Mouse (Mus musculus): ENCODE data around the gene Gprc5d. TPM values are rescaled to one million over a fixed set of nuclear protein-coding genes. Genes with fewer than 3 reads are reported as not detected.

Gene Gprc5d
- polyA plus RNA-seq, 1 experiment from 2014 or later, result 0.25 TPM

- H3K4me2 ChIP-seq, result no peak overlapping the region
- no peaks in the 10 kb centered on the region for H3K9me3 ChIP-seq (ENCODE audit: control insufficient read depth, low read length)
- H3K36me3 ChIP-seq (ENCODE audit: control insufficient read depth, insufficient read depth, low read length), result no peaks in the 10 kb centered on the region
- H3K27ac ChIP-seq (ENCODE audit: low read depth, low read length), result no peak overlapping the region
- no peak overlapping the region for H3K9ac ChIP-seq (ENCODE audit: low read depth, low read length)
- H3K4me3 ChIP-seq (ENCODE audit: low read depth, low read length), result no peak overlapping the region
- H3K27me3 ChIP-seq (replicated peaks; ENCODE audit: control insufficient read depth, insufficient read depth, low read length), result no peaks in the 10 kb centered on the region
- 82% methylated on average over 12 of the region's 12 CpGs for WGBS
- DNase-seq (ENCODE audit: low spot score) (no peak), ATAC-seq (replicated peaks; ENCODE audit: low FRiP score) (no peak)
- no peaks in the 10 kb centered on the region for H3K4me1 ChIP-seq (replicated peaks; ENCODE audit: control insufficient read depth, insufficient read depth, low read length)
Measured at GRCm38 (mm10) chr6:135092798-135093470, 25.1 kb downstream of the Gprc5d start.

- DNase-seq (ENCODE audit: low spot score) (no peak), ATAC-seq (replicated peaks; ENCODE audit: low FRiP score) (no peak)
- Histone ChIP-seq H3K27ac (ENCODE audit: low read depth, low read length) (no peak overlapping the region), H3K27me3 (replicated peaks; ENCODE audit: control insufficient read depth, insufficient read depth, low read length) (no peaks in the 10 kb centered on the region), H3K4me1 (replicated peaks; ENCODE audit: control insufficient read depth, insufficient read depth, low read length) (no peaks in the 10 kb centered on the region), H3K9me3 (ENCODE audit: control insufficient read depth, low read length) (no peaks in the 10 kb centered on the region), H3K9ac (ENCODE audit: low read depth, low read length) (no peak overlapping the region), H3K4me2 (no peak overlapping the region), H3K4me3 (ENCODE audit: low read depth, low read length) (no peak overlapping the region), H3K36me3 (ENCODE audit: control insufficient read depth, insufficient read depth, low read length) (no peaks in the 10 kb centered on the region)
- 75% methylated on average over 4 of the region's 4 CpGs for WGBS
Measured at GRCm38 (mm10) chr6:135090661-135091060, 27.4 kb downstream of the Gprc5d start.

GRCm38 (mm10) chr6:135089786-135090185 is 28.3 kb downstream of the Gprc5d start:
- no peaks in the 10 kb centered on the region for H3K4me1 ChIP-seq (replicated peaks; ENCODE audit: control insufficient read depth, insufficient read depth, low read length)
- 28% methylated on average over 8 of the region's 8 CpGs for WGBS
- H3K4me2 ChIP-seq, result no peak overlapping the region
- no peaks in the 10 kb centered on the region for H3K9me3 ChIP-seq (ENCODE audit: control insufficient read depth, low read length)
- DNase-seq (ENCODE audit: low spot score), result no peak
- no peaks in the 10 kb centered on the region for H3K27me3 ChIP-seq (replicated peaks; ENCODE audit: control insufficient read depth, insufficient read depth, low read length)
- ATAC-seq (replicated peaks; ENCODE audit: low FRiP score), result no peak
- H3K9ac ChIP-seq (ENCODE audit: low read depth, low read length), result no peak overlapping the region
- H3K27ac ChIP-seq (ENCODE audit: low read depth, low read length), result no peak overlapping the region
- H3K4me3 ChIP-seq (ENCODE audit: low read depth, low read length), result no peak overlapping the region
- no peaks in the 10 kb centered on the region for H3K36me3 ChIP-seq (ENCODE audit: control insufficient read depth, insufficient read depth, low read length)

GRCm38 (mm10) chr6:135087721-135088451 is 30.2 kb downstream of the Gprc5d start:
- H3K4me2 ChIP-seq, result peak overlapping the region; percentile 16; the same call in 1 of the 2 replicates
- ATAC-seq (replicated peaks; ENCODE audit: low FRiP score) (peak; percentile 61; the same call in 1 of the 2 replicates), DNase-seq (ENCODE audit: low spot score) (peak; percentile 76)
- H3K4me3 ChIP-seq (ENCODE audit: low read depth, low read length), result no peak overlapping the region
- no peaks in the 10 kb centered on the region for H3K9me3 ChIP-seq (ENCODE audit: control insufficient read depth, low read length)
- H3K9ac ChIP-seq (ENCODE audit: low read depth, low read length), result no peak overlapping the region
- H3K4me1 ChIP-seq (replicated peaks; ENCODE audit: control insufficient read depth, insufficient read depth, low read length), result no peaks in the 10 kb centered on the region
- 27% methylated on average over 19 of the region's 19 CpGs for WGBS
- H3K27me3 ChIP-seq (replicated peaks; ENCODE audit: control insufficient read depth, insufficient read depth, low read length), result no peaks in the 10 kb centered on the region
- no peak overlapping the region for H3K27ac ChIP-seq (ENCODE audit: low read depth, low read length)
- H3K36me3 ChIP-seq (ENCODE audit: control insufficient read depth, insufficient read depth, low read length), result no peaks in the 10 kb centered on the region

GRCm38 (mm10) chr6:135085703-135086102 is 32.4 kb downstream of the Gprc5d start:
- WGBS, result 81% methylated on average over 1 of the region's 1 CpGs
- ATAC-seq (replicated peaks; ENCODE audit: low FRiP score) (no peak), DNase-seq (ENCODE audit: low spot score) (no peak)
- H3K36me3 ChIP-seq (ENCODE audit: control insufficient read depth, insufficient read depth, low read length), result no peaks in the 10 kb centered on the region
- no peaks in the 10 kb centered on the region for H3K27me3 ChIP-seq (replicated peaks; ENCODE audit: control insufficient read depth, insufficient read depth, low read length)
- H3K4me3 ChIP-seq (ENCODE audit: low read depth, low read length), result no peak overlapping the region
- no peak overlapping the region for H3K9ac ChIP-seq (ENCODE audit: low read depth, low read length)
- no peak overlapping the region for H3K4me2 ChIP-seq
- H3K4me1 ChIP-seq (replicated peaks; ENCODE audit: control insufficient read depth, insufficient read depth, low read length), result no peaks in the 10 kb centered on the region
- H3K9me3 ChIP-seq (ENCODE audit: control insufficient read depth, low read length), result no peaks in the 10 kb centered on the region
- no peak overlapping the region for H3K27ac ChIP-seq (ENCODE audit: low read depth, low read length)

GRCm38 (mm10) chr6:135083991-135084502 is 34.0 kb downstream of the Gprc5d start:
- Histone ChIP-seq H3K4me2 (no peak overlapping the region), H3K27me3 (replicated peaks; ENCODE audit: control insufficient read depth, insufficient read depth, low read length) (no peaks in the 10 kb centered on the region), H3K9me3 (ENCODE audit: control insufficient read depth, low read length) (no peaks in the 10 kb centered on the region), H3K4me1 (replicated peaks; ENCODE audit: control insufficient read depth, insufficient read depth, low read length) (no peaks in the 10 kb centered on the region), H3K9ac (ENCODE audit: low read depth, low read length) (no peak overlapping the region), H3K4me3 (ENCODE audit: low read depth, low read length) (no peak overlapping the region), H3K27ac (ENCODE audit: low read depth, low read length) (no peak overlapping the region), H3K36me3 (ENCODE audit: control insufficient read depth, insufficient read depth, low read length) (no peaks in the 10 kb centered on the region)
- no peak for DNase-seq (ENCODE audit: low spot score)
- WGBS, result 61% methylated on average over 10 of the region's 10 CpGs
- no peak for ATAC-seq (replicated peaks; ENCODE audit: low FRiP score)

- H3K4me2 ChIP-seq, result no peak overlapping the region
- no peak overlapping the region for H3K4me3 ChIP-seq (ENCODE audit: low read depth, low read length)
- no peak for ATAC-seq (replicated peaks; ENCODE audit: low FRiP score)
- WGBS, result 40% methylated on average over 12 of the region's 12 CpGs
- H3K27ac ChIP-seq (ENCODE audit: low read depth, low read length), result no peak overlapping the region
- no peaks in the 10 kb centered on the region for H3K36me3 ChIP-seq (ENCODE audit: control insufficient read depth, insufficient read depth, low read length)
- no peaks in the 10 kb centered on the region for H3K9me3 ChIP-seq (ENCODE audit: control insufficient read depth, low read length)
- no peak overlapping the region for H3K9ac ChIP-seq (ENCODE audit: low read depth, low read length)
- no peak for DNase-seq (ENCODE audit: low spot score)
- H3K4me1 ChIP-seq (replicated peaks; ENCODE audit: control insufficient read depth, insufficient read depth, low read length), result no peaks in the 10 kb centered on the region
- H3K27me3 ChIP-seq (replicated peaks; ENCODE audit: control insufficient read depth, insufficient read depth, low read length), result no peaks in the 10 kb centered on the region
Measured at GRCm38 (mm10) chr6:135078420-135078819, 39.7 kb downstream of the Gprc5d start.

- Histone ChIP-seq H3K27ac (ENCODE audit: low read depth, low read length) (no peak overlapping the region), H3K9ac (ENCODE audit: low read depth, low read length) (no peak overlapping the region), H3K9me3 (ENCODE audit: control insufficient read depth, low read length) (no peaks in the 10 kb centered on the region), H3K4me1 (replicated peaks; ENCODE audit: control insufficient read depth, insufficient read depth, low read length) (no peaks in the 10 kb centered on the region), H3K4me3 (ENCODE audit: low read depth, low read length) (no peak overlapping the region), H3K36me3 (ENCODE audit: control insufficient read depth, insufficient read depth, low read length) (no peaks in the 10 kb centered on the region), H3K4me2 (no peak overlapping the region), H3K27me3 (replicated peaks; ENCODE audit: control insufficient read depth, insufficient read depth, low read length) (no peaks in the 10 kb centered on the region)
- WGBS, result 53% methylated on average over 3 of the region's 3 CpGs
- ATAC-seq (replicated peaks; ENCODE audit: low FRiP score) (no peak), DNase-seq (ENCODE audit: low spot score) (no peak)
Measured at GRCm38 (mm10) chr6:135076202-135076601, 41.9 kb downstream of the Gprc5d start.
